Mouse (Mus musculus): ENCODE measurements at regions not wholly inside any gene's neighbourhood (a gene's known extent, or its start where the extent isn't known, plus 50 kb on each side); places are given as distances from the start of the nearest gene placed in this dataset.

- TF ChIP-seq CTCF (conservative IDR thresholded peaks at IDR 0.05; ENCODE audit: insufficient read depth, insufficient read length, low read depth, low read length) (no peak), POLR2A (IDR thresholded peaks at IDR 0.05; ENCODE audit: low read depth, low read length) (no peak)
These were observed 181.6 kb upstream of the Phyhipl start for GRCm38 (mm10) chr10:70837326-70837725.
